Mouse (Mus musculus): ENCODE data around the gene Gimap8. TPM values are rescaled to one million over a fixed set of nuclear protein-coding genes. Genes with fewer than 3 reads are reported as not detected.

The Gimap8 gene
- polyA plus RNA-seq, 1 experiment from 2014 or later: 0.52 TPM

GRCm38 (mm10) chr6:48642764-48643292 lies 4.2 kb upstream of the Gimap8 start:
- H3K36me3 ChIP-seq (replicated peaks): no peaks in the 10 kb centered on the region
- 22% methylated on average over 4 of the region's 4 CpGs for WGBS
- no peaks in the 10 kb centered on the region for H3K9me3 ChIP-seq
- H3K27ac ChIP-seq: no peak overlapping the region
- H3K4me3 ChIP-seq: no peak overlapping the region
- H3K27me3 ChIP-seq (replicated peaks): no peaks in the 10 kb centered on the region
- H3K4me1 ChIP-seq: no peaks in the 10 kb centered on the region
- ATAC-seq (replicated peaks): peak; percentile 42; the same call in 1 of the 2 replicates
- no peak overlapping the region for H3K9ac ChIP-seq
- no peak overlapping the region for H3K4me2 ChIP-seq

GRCm38 (mm10) chr6:48645660-48646308 lies 1.2 kb upstream of the Gimap8 start:
- Histone ChIP-seq H3K4me1 (no peaks in the 10 kb centered on the region), H3K4me3 (no peak overlapping the region), H3K36me3 (replicated peaks) (no peaks in the 10 kb centered on the region), H3K9ac (no peak overlapping the region), H3K27ac (no peak overlapping the region), H3K9me3 (no peaks in the 10 kb centered on the region), H3K27me3 (replicated peaks) (no peaks in the 10 kb centered on the region), H3K4me2 (no peak overlapping the region)
- 14% methylated on average over 12 of the region's 12 CpGs for WGBS
- 0 out of 2 replicates have a peak, but pooled peaks have one; percentile 33 for ATAC-seq (replicated peaks)

- ATAC-seq (replicated peaks): no peak
Observed at GRCm38 (mm10) chr6:48646309-48646690, 734 bp upstream of the Gimap8 start.

GRCm38 (mm10) chr6:48647611-48648010 lies 577 bp downstream of the Gimap8 start:
- Histone ChIP-seq H3K9me3 (no peaks in the 10 kb centered on the region), H3K4me2 (no peak overlapping the region), H3K27me3 (replicated peaks) (no peaks in the 10 kb centered on the region), H3K36me3 (replicated peaks) (no peaks in the 10 kb centered on the region), H3K27ac (no peak overlapping the region), H3K9ac (no peak overlapping the region), H3K4me1 (no peaks in the 10 kb centered on the region), H3K4me3 (no peak overlapping the region)
- no peak for ATAC-seq (replicated peaks)
- WGBS: 92% methylated on average over 2 of the region's 2 CpGs

More at GRCm38 (mm10) chr6:48646309-48646690, 734 bp upstream of the Gimap8 start:
- WGBS: 85% methylated on average over 4 of the region's 4 CpGs
- no peak overlapping the region for H3K4me3 ChIP-seq
- no peak overlapping the region for H3K27ac ChIP-seq
- H3K4me1 ChIP-seq: no peaks in the 10 kb centered on the region
- H3K4me2 ChIP-seq: no peak overlapping the region
- no peaks in the 10 kb centered on the region for H3K36me3 ChIP-seq (replicated peaks)
- H3K27me3 ChIP-seq (replicated peaks): no peaks in the 10 kb centered on the region
- no peaks in the 10 kb centered on the region for H3K9me3 ChIP-seq
- H3K9ac ChIP-seq: no peak overlapping the region

- no peaks in the 10 kb centered on the region for H3K4me1 ChIP-seq
- H3K4me3 ChIP-seq: no peak overlapping the region
- no peaks in the 10 kb centered on the region for H3K9me3 ChIP-seq
- H3K27ac ChIP-seq: no peak overlapping the region
- no peak overlapping the region for H3K9ac ChIP-seq
- ATAC-seq (replicated peaks): no peak
- H3K36me3 ChIP-seq (replicated peaks): no peaks in the 10 kb centered on the region
- H3K4me2 ChIP-seq: no peak overlapping the region
- WGBS: 78% methylated on average over 4 of the region's 4 CpGs
- no peaks in the 10 kb centered on the region for H3K27me3 ChIP-seq (replicated peaks)
Observed at GRCm38 (mm10) chr6:48648779-48649178, 1.7 kb downstream of the Gimap8 start.

GRCm38 (mm10) chr6:48650041-48650440 lies 3.0 kb downstream of the Gimap8 start:
- Histone ChIP-seq H3K36me3 (replicated peaks) (no peaks in the 10 kb centered on the region), H3K4me3 (no peak overlapping the region), H3K4me1 (no peaks in the 10 kb centered on the region), H3K27ac (no peak overlapping the region), H3K27me3 (replicated peaks) (no peaks in the 10 kb centered on the region), H3K9me3 (no peaks in the 10 kb centered on the region), H3K9ac (no peak overlapping the region), H3K4me2 (no peak overlapping the region)
- 92% methylated on average over 9 of the region's 9 CpGs for WGBS
- no peak for ATAC-seq (replicated peaks)

GRCm38 (mm10) chr6:48658721-48659120 lies 11.7 kb downstream of the Gimap8 start:
- Histone ChIP-seq H3K4me3 (no peak overlapping the region), H3K27ac (no peak overlapping the region), H3K27me3 (replicated peaks) (no peaks in the 10 kb centered on the region), H3K9me3 (no peaks in the 10 kb centered on the region), H3K4me2 (no peak overlapping the region), H3K4me1 (no peaks in the 10 kb centered on the region), H3K36me3 (replicated peaks) (no peaks in the 10 kb centered on the region), H3K9ac (no peak overlapping the region)
- 87% methylated on average over 5 of the region's 5 CpGs for WGBS
- ATAC-seq (replicated peaks): no peak

GRCm38 (mm10) chr6:48664750-48665149 lies 17.7 kb downstream of the Gimap8 start:
- no peak overlapping the region for H3K9ac ChIP-seq
- no peak for ATAC-seq (replicated peaks)

GRCm38 (mm10) chr6:48665471-48665870 lies 18.4 kb downstream of the Gimap8 start:
- Histone ChIP-seq H3K27me3 (replicated peaks) (no peaks in the 10 kb centered on the region), H3K4me3 (no peak overlapping the region), H3K9me3 (no peaks in the 10 kb centered on the region), H3K27ac (no peak overlapping the region), H3K4me1 (no peaks in the 10 kb centered on the region), H3K4me2 (no peak overlapping the region), H3K9ac (no peak overlapping the region), H3K36me3 (replicated peaks) (no peaks in the 10 kb centered on the region)
- ATAC-seq (replicated peaks): no peak
- 95% methylated on average over 9 of the region's 9 CpGs for WGBS

More at GRCm38 (mm10) chr6:48664750-48665149, 17.7 kb downstream of the Gimap8 start:
- Histone ChIP-seq H3K4me3 (no peak overlapping the region), H3K4me1 (no peaks in the 10 kb centered on the region), H3K27ac (no peak overlapping the region), H3K36me3 (replicated peaks) (no peaks in the 10 kb centered on the region), H3K27me3 (replicated peaks) (no peaks in the 10 kb centered on the region), H3K4me2 (no peak overlapping the region), H3K9me3 (no peaks in the 10 kb centered on the region)
- 84% methylated on average over 4 of the region's 4 CpGs for WGBS

- no peak overlapping the region for H3K4me2 ChIP-seq
- H3K36me3 ChIP-seq (replicated peaks): no peaks in the 10 kb centered on the region
- H3K9ac ChIP-seq: no peak overlapping the region
- H3K27ac ChIP-seq: no peak overlapping the region
- no peaks in the 10 kb centered on the region for H3K27me3 ChIP-seq (replicated peaks)
- WGBS: 74% methylated on average over 7 of the region's 7 CpGs
- ATAC-seq (replicated peaks): no peak
- H3K4me1 ChIP-seq: no peaks in the 10 kb centered on the region
- H3K4me3 ChIP-seq: no peak overlapping the region
- no peaks in the 10 kb centered on the region for H3K9me3 ChIP-seq
Observed at GRCm38 (mm10) chr6:48666159-48666586, 19.1 kb downstream of the Gimap8 start.

- Histone ChIP-seq H3K27ac (no peak overlapping the region), H3K4me3 (no peak overlapping the region), H3K9me3 (no peaks in the 10 kb centered on the region), H3K9ac (no peak overlapping the region), H3K4me1 (no peaks in the 10 kb centered on the region), H3K36me3 (replicated peaks) (no peaks in the 10 kb centered on the region), H3K27me3 (replicated peaks) (no peaks in the 10 kb centered on the region), H3K4me2 (no peak overlapping the region)
- ATAC-seq (replicated peaks): no peak
Observed at GRCm38 (mm10) chr6:48668022-48668421, 21.0 kb downstream of the Gimap8 start.

GRCm38 (mm10) chr6:48669446-48669969 lies 22.5 kb downstream of the Gimap8 start:
- Histone ChIP-seq H3K9ac (no peak overlapping the region), H3K4me3 (no peak overlapping the region), H3K27me3 (replicated peaks) (no peaks in the 10 kb centered on the region), H3K36me3 (replicated peaks) (no peaks in the 10 kb centered on the region), H3K27ac (no peak overlapping the region), H3K9me3 (no peaks in the 10 kb centered on the region), H3K4me2 (no peak overlapping the region), H3K4me1 (no peaks in the 10 kb centered on the region)
- no peak for ATAC-seq (replicated peaks)
- WGBS: 74% methylated on average over 2 of the region's 2 CpGs

Data from midbrain, embryonic 15.5 days (tissue).